Mouse (Mus musculus) small intestine, adult 2 months (tissue): Measurements from ENCODE around the gene Glrx3.

Experiments used
- CTCF ChIP-seq: fragments of 200-500 bp; IDR thresholded peaks from 2 replicates; pipeline ENCODE4 v1.5.1; 2012; ENCODE audit warnings: low read depth, mild to moderate bottlenecking, control low read depth, inconsistent platforms, low read length, moderate library complexity, mixed read lengths; ENCODE audit not compliant: insufficient replicate concordance, insufficient read length; ENCODE audit errors: extremely low read depth
- POLR2A ChIP-seq: fragments of 200-500 bp; IDR thresholded peaks from 2 replicates; pipeline ENCODE4 v1.6.1; 2012; ENCODE audit warnings: low read depth, mild to moderate bottlenecking, control low read depth, inconsistent platforms, low read length, moderate library complexity

- TF ChIP-seq CTCF (no peak), POLR2A (no peak)
Observed at GRCm38 (mm10) chr7:137421236-137421635, 16.2 kb upstream of the Glrx3 start.
